Mouse (Mus musculus) erythroblast, adult 5-6 weeks (primary cell): Measurements from ENCODE around the gene Prrt4. TPM values are rescaled to one million over a fixed set of nuclear protein-coding genes. Genes with fewer than 3 reads are reported as not detected.
"Not testable (repeated sequence)": the region's sequence is repeated elsewhere in the genome, so short reads cannot be mapped to it uniquely, and the experiment has no call there.

Experiments
- ATAC-seq: replicated peaks from 2 replicates; pipeline ENCODE4 v1.8.0; 2016; ENCODE audit warnings: moderate number of reproducible peaks, mild to moderate bottlenecking, moderate TSS enrichment, inconsistent platforms; ENCODE audit not compliant: poor library complexity, low FRiP score, severe bottlenecking
- total RNA-seq, 2 experiments: library from RNA; stranded (forward) in 1 of 2; stranded (reverse) in 1 of 2; fragments of 150-400 nt in 1 of 2; fragments of 200-764, 138-1000 nt in 1 of 2; gene quantifications; 2 replicates each; pipeline versions ENCODE4 v1.2.3 to v1.2.4; 2015 to 2017; ENCODE audit warnings: low replicate concordance in 2 of 2

Gene Prrt4
- total RNA-seq (2015; ENCODE audit: low replicate concordance) = not detected in 2 replicates
- total RNA-seq (2017; ENCODE audit: low replicate concordance) = not detected in 2 replicates

DNA sequence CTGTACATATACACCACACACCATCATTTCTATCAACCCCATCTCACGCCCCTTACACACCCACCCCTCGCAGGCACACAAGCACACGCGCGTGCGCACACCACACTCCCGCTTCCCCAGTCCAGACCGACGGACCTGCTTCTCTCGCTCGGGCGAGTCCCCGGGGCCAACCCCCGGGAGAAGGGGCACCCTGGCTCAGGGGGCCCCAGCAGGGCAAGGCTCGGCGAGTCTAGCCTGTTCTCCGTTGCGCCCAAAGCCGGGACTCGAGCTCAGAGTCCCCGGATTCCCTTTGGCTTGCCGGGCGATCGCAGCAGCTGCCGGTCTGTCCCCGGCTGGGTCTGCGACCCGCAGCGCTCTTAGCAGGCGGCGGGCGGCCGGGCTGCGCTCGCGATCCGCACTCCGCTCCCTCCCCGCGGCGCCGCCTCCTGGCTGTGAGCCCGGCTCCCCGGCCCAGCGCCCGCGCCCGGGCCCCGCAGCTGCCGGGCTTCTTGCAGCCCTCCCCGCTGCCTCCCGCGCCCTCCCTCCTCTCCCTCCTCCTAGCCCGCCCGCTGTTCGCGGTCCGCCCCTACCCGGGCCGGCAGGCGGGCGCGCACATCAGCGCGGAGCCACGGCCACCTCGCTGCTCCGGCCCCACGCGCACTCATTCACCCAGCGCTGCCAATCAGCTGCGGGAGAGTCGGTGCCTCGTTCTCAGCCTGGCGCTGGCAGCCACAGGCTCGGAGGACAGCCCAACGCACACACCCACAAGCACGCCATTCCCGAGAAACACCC, at the start of gene Prrt4:
Gene Prrt4, minus strand, starts transcription at position 697 of the 771 bp plus-strand sequence.
- ATAC-seq = no peak

DNA sequence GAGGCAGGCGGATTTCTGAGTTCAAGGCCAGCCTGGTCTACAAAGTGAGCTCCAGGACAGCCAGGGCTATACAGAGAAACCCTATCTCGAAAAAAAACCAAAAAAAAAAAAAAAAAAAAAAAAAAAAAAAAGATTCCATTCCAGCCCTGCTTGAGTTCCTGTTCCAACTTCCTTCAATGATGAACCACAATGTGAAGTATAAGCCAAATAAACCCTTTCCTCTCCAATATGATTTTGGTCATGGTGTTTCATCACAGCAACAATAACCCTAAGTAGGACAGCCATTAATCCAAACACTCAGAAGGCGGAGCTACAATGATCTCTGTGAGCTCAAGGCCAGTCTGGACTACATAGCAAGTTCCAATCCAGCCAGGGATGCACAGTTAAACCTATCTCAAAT, 38.3 kb upstream of the Prrt4 start:
- not testable (repeated sequence) for ATAC-seq

GRCm38 (mm10) chr6:29215881-29216501, 36.6 kb upstream of the Prrt4 start, which contains the start of gene Impdh1:
Gene Impdh1, minus strand, starts transcription at chr6:29216364.
- ATAC-seq = no peak

DNA sequence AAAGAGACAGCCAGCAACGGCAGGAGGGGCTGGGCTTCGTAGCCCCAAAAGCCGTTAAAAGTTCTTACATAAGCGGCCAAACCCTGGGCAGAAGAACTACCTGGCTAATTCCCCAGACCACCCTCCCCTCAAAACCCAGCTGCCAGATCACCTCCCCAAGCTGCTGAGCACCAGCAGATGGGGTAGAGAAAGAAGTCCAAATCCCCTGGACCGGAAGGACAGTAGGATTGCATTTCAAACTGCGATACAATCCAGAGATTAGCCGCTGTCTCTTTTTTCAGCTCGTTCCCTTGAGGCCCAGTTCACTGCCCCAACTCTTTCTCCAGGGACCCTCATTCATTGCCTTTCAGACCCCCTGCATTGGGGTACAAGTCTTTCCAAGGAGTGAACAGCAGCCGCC, 35.8 kb upstream of the Prrt4 start:
- no peak for ATAC-seq

DNA sequence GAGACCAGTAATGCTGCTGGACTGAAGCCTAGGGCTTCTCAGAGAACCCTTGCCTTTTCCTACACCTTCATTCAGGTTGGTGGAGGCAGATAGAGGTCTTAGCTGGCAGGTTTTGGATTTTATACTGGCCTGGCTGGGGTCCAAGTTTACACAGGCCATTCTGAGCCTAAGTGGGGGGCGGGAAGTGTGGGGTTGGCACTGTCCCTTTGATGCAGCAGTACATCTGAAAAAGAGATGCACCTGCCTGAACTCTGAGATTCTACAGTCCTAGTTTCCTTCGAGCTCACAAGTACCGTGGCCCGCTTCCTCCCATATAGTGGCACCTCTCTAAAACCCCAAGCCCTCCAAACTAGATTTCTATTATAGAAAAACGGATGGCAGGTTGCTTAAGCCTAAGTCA, 35.4 kb upstream of the Prrt4 start:
- no peak for ATAC-seq

DNA sequence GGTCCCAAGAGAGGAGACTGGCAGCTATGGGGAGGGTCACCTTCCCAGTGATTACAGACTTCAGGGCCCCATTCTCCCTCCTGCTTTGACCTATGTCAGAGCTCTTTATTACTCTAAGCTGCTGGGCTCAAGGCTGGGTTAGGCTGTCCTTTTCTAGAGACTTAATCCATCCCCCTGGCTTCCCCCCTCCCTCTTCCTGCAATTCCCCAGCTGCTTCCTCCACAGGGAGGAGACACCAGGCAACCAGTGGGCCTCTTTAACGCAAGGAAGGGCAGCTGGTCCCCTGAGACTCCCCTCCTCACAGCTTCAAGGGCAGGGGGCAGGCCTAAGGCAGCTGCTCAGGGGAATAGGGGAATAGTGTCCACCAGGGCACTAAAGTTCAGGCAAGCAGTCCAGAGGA, 34.9 kb upstream of the Prrt4 start:
- ATAC-seq = no peak

GRCm38 (mm10) chr6:29213436-29213835, 34.1 kb upstream of the Prrt4 start:
- ATAC-seq = no peak

- peak; percentile 47; the same call in 1 of the 2 replicates for ATAC-seq
These were observed 32.6 kb upstream of the Prrt4 start for GRCm38 (mm10) chr6:29211806-29212492.

DNA sequence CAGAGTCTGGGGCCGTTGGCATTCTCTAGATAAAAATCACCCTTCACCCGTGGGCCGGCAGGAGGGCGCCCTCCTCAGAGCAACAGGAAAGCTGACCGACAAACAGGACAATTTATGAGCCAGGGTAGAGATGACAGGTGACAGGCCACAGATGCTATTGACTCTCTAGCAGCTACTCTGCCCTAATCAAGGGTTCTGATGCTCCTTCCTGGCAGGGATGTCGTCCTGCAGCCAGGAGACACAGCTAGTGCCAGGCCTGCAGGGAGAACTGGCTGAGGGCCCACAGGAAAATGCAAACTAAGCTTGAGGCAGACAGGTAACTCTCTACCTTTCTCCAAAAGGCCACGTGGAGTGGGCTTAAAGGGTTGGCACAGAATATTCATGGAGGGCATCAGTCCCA, 31.8 kb upstream of the Prrt4 start:
- ATAC-seq = no peak

DNA sequence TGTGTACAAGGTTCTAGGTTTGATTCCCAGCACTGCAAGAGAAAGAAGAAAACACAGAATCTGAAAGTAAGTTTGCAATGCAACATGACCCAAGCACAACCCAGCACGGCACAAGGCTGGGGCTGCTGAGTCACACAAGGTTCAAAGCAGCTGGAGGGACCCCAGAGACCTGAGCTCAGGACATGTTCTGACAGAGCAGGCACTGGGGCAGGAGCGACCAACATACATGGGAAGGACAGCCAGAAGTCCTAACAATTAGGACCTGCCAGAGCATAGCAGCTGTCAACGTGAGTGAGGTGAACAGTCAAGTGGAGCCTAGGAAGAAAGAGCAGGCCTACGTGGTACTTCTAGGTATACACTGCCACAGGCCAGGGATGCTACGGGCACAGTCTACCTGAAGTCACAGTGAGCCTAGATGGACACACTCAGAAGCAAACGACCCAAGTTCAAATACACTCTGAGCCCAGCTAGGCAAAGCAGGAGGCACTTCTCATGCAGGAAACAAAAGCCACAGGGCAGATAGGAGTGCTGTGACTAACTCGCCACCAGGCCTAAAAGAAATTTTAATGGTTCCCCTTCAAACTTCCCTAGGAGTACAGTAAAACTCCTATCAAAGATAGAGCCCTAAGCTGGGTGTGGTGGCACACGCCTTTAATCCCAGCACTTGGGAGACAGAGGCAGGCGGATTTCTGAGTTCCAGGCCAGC, 31.0 kb upstream of the Prrt4 start:
- no peak for ATAC-seq

GRCm38 (mm10) chr6:29208178-29208577, 28.8 kb upstream of the Prrt4 start:
- no peak for ATAC-seq

GRCm38 (mm10) chr6:29207017-29207416, 27.6 kb upstream of the Prrt4 start:
- ATAC-seq = no peak

GRCm38 (mm10) chr6:29206006-29206405, 26.6 kb upstream of the Prrt4 start:
- ATAC-seq = no peak

DNA sequence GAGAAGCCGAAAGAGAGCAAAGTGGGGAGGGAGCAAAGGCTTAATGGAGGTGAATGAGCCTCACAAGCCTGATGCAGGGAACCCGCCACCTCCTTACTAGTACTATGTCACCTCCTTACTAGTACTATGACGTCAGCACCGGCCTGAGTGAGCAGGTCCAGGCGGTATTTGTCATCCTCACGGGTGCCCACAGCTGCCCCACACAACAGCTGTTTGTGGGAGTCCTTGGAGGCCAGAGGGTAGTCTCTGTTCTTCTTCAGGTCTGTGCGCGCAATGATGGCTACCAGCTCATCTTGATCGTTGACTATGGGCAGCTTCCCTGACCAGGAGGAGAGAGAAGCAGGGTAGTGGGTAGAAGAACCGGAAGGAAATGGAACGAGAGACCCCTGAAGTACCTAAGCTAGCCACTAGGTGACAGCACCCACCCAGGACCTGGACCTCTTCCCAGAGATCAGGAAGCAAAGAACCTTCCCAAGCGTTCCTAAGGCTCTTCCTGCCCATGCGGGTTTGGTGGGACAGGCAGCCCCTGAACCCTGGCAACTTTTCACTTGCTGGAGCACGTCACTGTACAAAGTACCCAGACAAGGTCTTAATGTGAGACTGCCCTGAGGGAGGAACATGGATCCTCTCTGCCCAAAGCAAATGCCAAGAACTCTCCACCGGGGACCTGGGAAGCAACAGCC, 25.7 kb upstream of the Prrt4 start:
- ATAC-seq = no peak

- no peak for ATAC-seq
These were observed 24.6 kb upstream of the Prrt4 start for GRCm38 (mm10) chr6:29203861-29204585.

DNA sequence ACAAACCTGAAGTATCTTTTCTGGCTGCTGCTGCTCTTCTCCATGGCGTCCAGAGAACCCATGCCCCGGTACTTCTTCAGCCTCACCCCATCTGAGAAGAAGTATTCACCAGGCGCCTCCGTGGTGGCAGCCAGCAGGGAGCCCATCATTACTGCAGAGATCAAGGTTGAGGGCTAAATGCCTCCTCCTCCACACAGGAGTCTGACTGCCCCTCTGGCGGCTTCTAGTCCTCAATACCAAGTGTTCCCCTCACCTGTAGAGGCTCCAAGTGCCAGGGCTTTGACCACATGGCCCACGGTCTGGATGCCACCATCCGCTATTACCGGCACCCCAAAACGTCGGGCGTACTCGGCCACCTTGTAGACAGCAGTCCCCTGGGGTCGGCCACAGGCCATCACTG, 23.7 kb upstream of the Prrt4 start:
- ATAC-seq = no peak

DNA sequence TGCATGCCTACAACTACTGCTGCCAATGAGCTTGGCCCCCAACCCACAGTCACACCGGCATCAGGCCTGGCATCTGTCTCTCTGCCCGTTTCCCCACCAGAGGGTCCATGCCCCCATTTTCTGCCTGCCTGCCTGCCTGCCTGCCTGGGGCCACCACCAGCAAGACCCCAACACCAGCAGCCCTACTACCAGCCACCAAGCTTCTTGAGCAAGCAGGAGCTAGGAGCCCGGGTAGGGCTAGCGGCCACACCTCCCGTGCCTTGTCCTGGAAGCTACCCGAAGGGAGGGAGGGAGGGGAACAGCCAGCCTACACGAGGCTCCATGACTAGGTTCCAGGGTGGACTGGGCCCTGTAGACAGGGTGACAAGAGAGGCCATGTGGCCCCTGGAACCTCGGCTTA, 22.6 kb upstream of the Prrt4 start:
- ATAC-seq = no peak

DNA sequence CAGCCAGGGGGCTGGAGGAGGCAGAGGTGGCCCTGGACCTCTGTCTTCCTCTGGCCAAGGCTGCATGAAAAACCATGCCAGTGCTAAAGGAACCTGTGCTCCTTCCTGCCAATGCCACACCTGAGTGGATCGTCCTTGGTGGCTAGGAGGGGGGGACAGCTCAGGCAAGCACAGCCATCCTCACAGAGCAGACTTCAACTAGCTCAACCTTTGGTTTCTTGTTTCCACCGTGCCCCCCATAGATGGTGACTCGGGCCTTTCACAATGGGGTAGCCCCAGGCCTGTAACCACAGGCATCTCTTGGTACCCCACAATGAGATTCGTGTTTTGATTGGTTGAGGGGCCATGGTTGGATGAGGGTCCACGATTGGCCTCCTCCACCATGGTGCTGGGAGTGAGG, 22.0 kb upstream of the Prrt4 start:
- ATAC-seq = no peak

- no peak for ATAC-seq
These were observed 21.1 kb upstream of the Prrt4 start for GRCm38 (mm10) chr6:29200496-29200895.
